Mouse (Mus musculus): ENCODE measurements around the gene Chadl. TPM values are rescaled to one million over a fixed set of nuclear protein-coding genes. Genes with fewer than 3 reads are reported as not detected.

The Chadl gene
- total RNA-seq, 2 experiments from 2014 or later = 1.8 to 3.0 TPM

Other genes starting within 250 kb of the Chadl start
- 100 to 1,000 TPM; 133 to 140 TPM for gene Rbx1, start 231.0 kb downstream of the Chadl start, total RNA-seq (2021)
- gene Ep300, start 111.9 kb downstream of the Chadl start, total RNA-seq (2021) = 10 to 100 TPM; 52.4 to 59.7 TPM
- gene L3mbtl2, start 33.4 kb downstream of the Chadl start, total RNA-seq (2021) = 10 to 100 TPM; 18.2 to 18.5 TPM
- gene Zc3h7b, start 47.8 kb upstream of the Chadl start, total RNA-seq (2021) = 10 to 100 TPM; 68.9 to 69.9 TPM
- 10 to 100 TPM; 69.7 to 70.0 TPM for gene Rangap1, start 48.2 kb upstream of the Chadl start, total RNA-seq (2021)
- 10 to 100 TPM; 45.0 to 46.9 TPM for gene Tef, start 105.1 kb upstream of the Chadl start, total RNA-seq (2021)
- gene Tob2, start 161.5 kb upstream of the Chadl start, total RNA-seq (2021) = 100 to 1,000 TPM; 103 to 121 TPM
- gene Phf5a, start 174.6 kb upstream of the Chadl start, total RNA-seq (2021) = 10 to 100 TPM; 54.3 to 55.6 TPM
- 1,000 to 10,000 TPM in 1 of 2 experiments, 100 to 1,000 TPM in 1; 791 to 1,455 TPM for gene Aco2, start 175.0 kb upstream of the Chadl start, total RNA-seq (2021)
- 10 to 100 TPM; 16.2 to 19.9 TPM for gene Polr3h, start 229.0 kb upstream of the Chadl start, total RNA-seq (2021)
- 1 to 10 TPM; 6.9 to 9.2 TPM for gene Csdc2, start 239.5 kb upstream of the Chadl start, total RNA-seq (2021)